Mouse (Mus musculus): ENCODE data around the gene Tmem268. TPM values are rescaled to one million over a fixed set of nuclear protein-coding genes. Genes with fewer than 3 reads are reported as not detected.

Gene Tmem268
- 3.7 and 3.8 TPM in 2 replicates for polyA plus RNA-seq (2015; fragmentation: Nextera tagmentation; extraction: Ambion mirVana)

DNA sequence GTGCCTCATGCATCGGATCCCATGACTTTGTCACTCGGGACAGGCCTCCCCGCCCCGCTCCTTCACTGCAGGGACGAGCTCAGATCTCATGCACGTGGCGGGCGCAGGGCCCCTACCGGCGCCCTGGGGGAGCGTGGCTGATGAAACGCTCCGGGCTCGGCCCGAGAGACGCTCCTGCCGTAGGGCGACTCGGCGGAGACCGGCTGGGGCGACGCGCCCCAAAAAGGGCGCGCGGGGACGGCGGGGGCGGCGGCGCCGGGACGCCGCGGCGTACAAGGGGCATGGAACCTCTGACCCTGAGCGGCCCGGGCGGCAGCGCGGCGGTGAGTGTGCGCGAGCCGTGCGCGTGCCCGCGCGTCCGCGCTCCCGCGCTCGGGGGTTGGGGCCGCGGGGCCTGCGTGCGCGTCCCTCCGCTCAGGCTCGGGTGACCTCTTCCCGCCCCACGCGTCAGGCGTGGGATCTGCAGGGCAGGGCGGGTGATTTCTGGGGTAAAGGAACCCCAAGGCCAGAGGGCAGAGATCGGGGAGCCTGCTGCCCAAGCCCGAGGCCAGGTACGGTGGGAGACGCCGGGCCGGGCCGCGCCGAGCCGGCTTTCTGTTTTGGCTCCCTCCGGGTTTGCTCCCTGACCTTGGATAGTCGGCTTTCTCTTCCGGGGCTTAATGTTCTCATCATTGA, at the start of gene Tmem268:
TSS of gene Tmem268 (plus strand) at position 375 of the 675 bp plus-strand sequence.
- under 1% methylated on average over 71 of the region's 81 CpGs for WGBS

DNA sequence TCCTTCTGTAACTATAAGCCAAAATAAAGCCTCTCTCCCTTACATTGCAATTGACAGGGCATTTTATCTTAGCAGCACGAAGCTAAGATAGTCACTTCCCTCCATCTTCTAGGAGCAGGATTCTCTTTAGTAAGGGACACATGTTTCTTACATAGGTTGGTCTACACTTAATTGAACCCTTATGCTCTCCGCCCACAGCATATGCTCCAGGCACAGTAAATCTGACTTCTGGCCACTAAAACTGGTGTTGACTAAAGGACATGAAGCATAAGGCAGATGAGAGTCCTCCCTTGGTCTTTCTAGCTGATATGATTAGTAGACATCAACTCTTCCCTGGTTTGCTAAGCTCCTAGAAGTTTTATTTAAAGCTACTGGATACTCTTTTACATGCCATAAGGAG, 45.7 kb upstream of the Tmem268 start:
- Histone ChIP-seq H3K9me3 (no peaks in the 10 kb centered on the region), H3K36me3 (no peaks in the 10 kb centered on the region), H3K27me3 (no peaks in the 10 kb centered on the region), H3K4me3 (no peak overlapping the region), H3K4me2 (no peak overlapping the region), H3K27ac (replicated peaks) (no peak overlapping the region), H3K9ac (no peak overlapping the region), H3K4me1 (replicated peaks) (no peaks in the 10 kb centered on the region)
- no peak for ATAC-seq (ENCODE audit: low read depth)
- 86% methylated on average over 2 of the region's 2 CpGs for WGBS

More for the DNA sequence above, at the start of gene Tmem268:
- peak within 1 kb of the TSS; percentile 82 for H3K9ac ChIP-seq
- no peaks in the 10 kb centered on the region for H3K9me3 ChIP-seq
- peak within 1 kb of the TSS; percentile 78 for H3K4me2 ChIP-seq
- H3K4me3 ChIP-seq = peak within 1 kb of the TSS; percentile 63
- H3K4me1 ChIP-seq (replicated peaks) = peaks cover 32% of the 10 kb centered on the region
- H3K27me3 ChIP-seq = no peaks in the 10 kb centered on the region
- no peak within 1 kb of the TSS for H3K27ac ChIP-seq (replicated peaks)
- no peaks in the 10 kb centered on the region; the same call in 1 of the 2 replicates for H3K36me3 ChIP-seq
- peak; percentile 70 for ATAC-seq (ENCODE audit: low read depth)

DNA sequence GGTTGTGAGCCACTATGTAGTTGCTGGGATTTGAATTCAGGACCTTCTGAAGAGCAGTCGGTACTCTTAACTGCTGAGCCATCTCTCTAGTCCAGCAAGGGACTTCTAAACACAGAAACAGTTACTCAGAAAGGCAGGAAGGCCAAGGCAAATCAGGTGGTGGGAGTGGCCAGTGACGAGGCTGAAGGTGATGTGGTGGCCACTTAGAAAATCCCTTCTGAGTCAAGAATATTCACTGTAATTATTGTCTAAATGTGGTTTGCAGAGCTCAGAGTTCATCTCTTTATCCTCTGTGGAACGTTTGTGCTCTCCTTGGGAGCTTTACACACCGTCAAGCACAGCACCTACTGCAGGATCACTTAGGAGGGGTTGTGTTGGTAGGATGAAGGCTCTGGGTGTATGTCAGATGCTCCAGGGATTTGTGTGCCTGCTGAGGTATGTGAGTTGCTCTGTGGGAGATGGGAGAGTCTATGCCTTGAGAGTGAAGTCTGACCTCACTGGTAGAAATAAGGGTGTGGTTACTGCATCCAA, 44.1 kb upstream of the Tmem268 start:
- H3K9me3 ChIP-seq = no peaks in the 10 kb centered on the region
- no peak for ATAC-seq (ENCODE audit: low read depth)
- H3K27me3 ChIP-seq = no peaks in the 10 kb centered on the region
- no peak overlapping the region for H3K9ac ChIP-seq
- H3K36me3 ChIP-seq = no peaks in the 10 kb centered on the region
- no peak overlapping the region for H3K27ac ChIP-seq (replicated peaks)
- no peaks in the 10 kb centered on the region for H3K4me1 ChIP-seq (replicated peaks)
- H3K4me3 ChIP-seq = no peak overlapping the region
- WGBS = 80% methylated on average over 4 of the region's 4 CpGs
- no peak overlapping the region for H3K4me2 ChIP-seq

DNA sequence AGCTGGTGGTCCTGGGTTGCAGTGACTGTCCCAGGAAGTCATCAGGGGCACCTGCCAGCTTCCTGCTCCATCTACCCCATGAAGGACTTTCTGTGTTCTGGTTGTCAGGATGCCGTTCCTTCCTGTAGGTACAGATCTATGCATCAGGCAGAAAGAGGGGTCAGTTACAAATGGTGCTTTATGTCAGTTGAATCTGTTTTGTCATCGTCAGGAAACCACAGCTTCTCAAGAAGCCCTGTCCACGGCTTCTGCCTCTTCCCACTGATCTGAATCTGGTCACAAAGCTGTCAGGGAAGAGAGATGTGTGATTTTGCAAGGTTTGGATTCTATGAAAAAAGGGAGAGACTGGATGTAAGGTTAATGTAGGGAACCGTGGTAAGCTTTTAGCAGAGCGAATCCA, 43.6 kb upstream of the Tmem268 start:
- H3K27me3 ChIP-seq = no peaks in the 10 kb centered on the region
- ATAC-seq (ENCODE audit: low read depth) = no peak
- no peaks in the 10 kb centered on the region for H3K4me1 ChIP-seq (replicated peaks)
- H3K4me2 ChIP-seq = no peak overlapping the region
- no peaks in the 10 kb centered on the region for H3K9me3 ChIP-seq
- H3K9ac ChIP-seq = no peak overlapping the region
- no peaks in the 10 kb centered on the region for H3K36me3 ChIP-seq
- H3K27ac ChIP-seq (replicated peaks) = no peak overlapping the region
- WGBS = 89% methylated on average over 5 of the region's 5 CpGs
- H3K4me3 ChIP-seq = no peak overlapping the region

DNA sequence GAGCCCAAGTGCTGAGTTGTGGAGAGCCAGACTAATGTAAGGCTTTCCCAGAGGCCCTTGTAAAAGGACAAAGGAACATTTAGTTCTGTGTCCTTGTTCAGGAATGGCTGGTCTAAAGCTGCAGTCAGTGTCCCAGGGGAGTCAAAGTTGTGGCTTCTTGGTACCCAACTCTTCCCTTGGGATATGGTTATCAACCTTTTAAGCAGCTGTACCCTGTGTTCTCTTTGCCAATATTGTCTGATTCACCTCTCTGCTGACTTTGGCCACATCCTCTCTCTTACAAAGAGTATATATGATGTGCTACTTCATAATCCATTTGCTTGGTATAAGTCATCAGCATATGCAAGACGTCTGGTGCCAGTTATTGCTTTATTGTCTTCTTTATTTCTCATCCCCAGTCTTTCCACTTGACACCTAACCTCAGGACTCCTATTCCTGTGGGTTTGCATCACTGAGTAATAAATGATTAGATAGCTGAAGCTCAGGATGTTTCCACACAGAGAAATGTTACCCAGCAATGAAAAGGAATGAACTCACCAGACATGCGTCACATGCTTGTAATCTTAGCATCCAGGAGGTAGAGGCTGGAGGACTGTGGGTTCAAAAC, 36.7 kb upstream of the Tmem268 start:
- H3K4me2 ChIP-seq = no peak overlapping the region

DNA sequence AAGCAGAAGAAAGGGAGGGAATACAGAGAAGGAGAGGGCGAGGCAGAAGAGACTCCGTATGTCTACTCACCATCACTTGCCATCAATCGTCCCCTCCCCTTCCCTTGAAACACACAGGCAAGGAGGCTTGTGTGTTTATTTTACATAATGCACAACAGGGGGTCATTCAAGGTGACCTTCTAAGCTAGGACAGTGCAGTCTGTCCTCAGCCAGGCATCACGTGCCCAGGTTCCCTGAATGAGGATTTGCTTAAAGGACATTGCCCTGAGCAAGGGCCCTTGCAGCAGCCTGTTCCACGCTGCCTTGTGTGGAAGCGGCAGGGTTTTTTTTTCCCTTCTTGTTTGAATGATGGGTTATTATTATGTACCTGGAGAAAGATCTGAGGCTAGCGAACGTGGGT, 33.1 kb upstream of the Tmem268 start:
- Histone ChIP-seq H3K36me3 (no peaks in the 10 kb centered on the region), H3K4me2 (no peak overlapping the region), H3K27ac (replicated peaks) (no peak overlapping the region), H3K9ac (no peak overlapping the region), H3K4me1 (replicated peaks) (no peaks in the 10 kb centered on the region), H3K27me3 (no peaks in the 10 kb centered on the region), H3K9me3 (no peaks in the 10 kb centered on the region), H3K4me3 (no peak overlapping the region)
- no peak for ATAC-seq (ENCODE audit: low read depth)
- 74% methylated on average over 8 of the region's 8 CpGs for WGBS

More for the DNA sequence above, 36.7 kb upstream of the Tmem268 start:
- no peaks in the 10 kb centered on the region for H3K27me3 ChIP-seq
- H3K4me3 ChIP-seq = no peak overlapping the region
- H3K36me3 ChIP-seq = no peaks in the 10 kb centered on the region
- H3K4me1 ChIP-seq (replicated peaks) = no peaks in the 10 kb centered on the region
- ATAC-seq (ENCODE audit: low read depth) = no peak
- 83% methylated on average over 2 of the region's 2 CpGs for WGBS
- no peak overlapping the region for H3K27ac ChIP-seq (replicated peaks)
- H3K9me3 ChIP-seq = no peaks in the 10 kb centered on the region
- H3K9ac ChIP-seq = no peak overlapping the region

DNA sequence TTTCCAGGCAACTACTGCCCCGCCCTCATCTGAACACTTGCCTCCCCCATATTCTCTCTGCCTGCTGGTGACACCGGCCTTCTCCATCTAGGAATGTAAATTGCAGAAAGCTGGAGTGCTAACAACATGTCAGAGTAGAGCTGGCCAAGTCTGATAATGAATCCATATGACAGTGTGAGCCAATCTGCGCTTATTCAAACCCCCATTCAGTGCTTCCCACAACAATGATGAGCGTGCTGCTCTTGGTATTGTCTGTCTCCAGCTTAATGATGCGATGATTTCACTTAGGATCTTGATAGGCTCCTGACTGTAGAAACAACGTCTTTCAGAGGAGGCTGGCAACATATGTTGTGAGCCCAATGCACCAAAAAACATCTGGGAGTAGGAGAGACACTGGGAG, 29.6 kb upstream of the Tmem268 start:
- no peak overlapping the region for H3K27ac ChIP-seq (replicated peaks)
- H3K36me3 ChIP-seq = no peaks in the 10 kb centered on the region
- H3K4me3 ChIP-seq = no peak overlapping the region
- no peak overlapping the region for H3K9ac ChIP-seq
- WGBS = 65% methylated on average over 6 of the region's 6 CpGs
- no peaks in the 10 kb centered on the region for H3K27me3 ChIP-seq
- no peak for ATAC-seq (ENCODE audit: low read depth)
- no peaks in the 10 kb centered on the region for H3K4me1 ChIP-seq (replicated peaks)
- H3K4me2 ChIP-seq = no peak overlapping the region
- H3K9me3 ChIP-seq = no peaks in the 10 kb centered on the region

DNA sequence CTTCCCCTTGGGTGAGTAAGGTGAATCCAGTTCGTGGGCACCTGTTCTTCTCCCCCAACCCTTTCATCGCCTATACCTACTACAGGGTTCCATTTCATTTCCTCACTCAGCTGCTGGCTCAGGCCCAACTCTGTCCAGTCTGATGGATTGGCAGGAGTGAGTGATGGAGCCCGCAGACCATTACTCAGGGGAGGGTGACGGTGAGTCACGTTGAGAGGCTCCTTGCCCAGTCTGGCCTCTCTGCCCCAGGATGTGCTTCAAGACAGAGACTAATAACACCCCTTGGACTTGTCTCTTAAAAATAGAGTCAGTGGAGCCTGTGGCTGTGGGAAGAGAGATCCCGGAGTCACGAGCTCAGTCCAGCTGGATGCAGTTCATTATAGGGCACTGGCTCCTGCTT, 28.2 kb upstream of the Tmem268 start:
- no peaks in the 10 kb centered on the region for H3K27me3 ChIP-seq
- no peaks in the 10 kb centered on the region for H3K4me1 ChIP-seq (replicated peaks)
- no peak overlapping the region for H3K4me3 ChIP-seq
- no peak overlapping the region for H3K9ac ChIP-seq
- WGBS = 72% methylated on average over 7 of the region's 7 CpGs
- H3K36me3 ChIP-seq = no peaks in the 10 kb centered on the region
- H3K27ac ChIP-seq (replicated peaks) = no peak overlapping the region
- ATAC-seq (ENCODE audit: low read depth) = no peak
- no peak overlapping the region for H3K4me2 ChIP-seq
- H3K9me3 ChIP-seq = no peaks in the 10 kb centered on the region

DNA sequence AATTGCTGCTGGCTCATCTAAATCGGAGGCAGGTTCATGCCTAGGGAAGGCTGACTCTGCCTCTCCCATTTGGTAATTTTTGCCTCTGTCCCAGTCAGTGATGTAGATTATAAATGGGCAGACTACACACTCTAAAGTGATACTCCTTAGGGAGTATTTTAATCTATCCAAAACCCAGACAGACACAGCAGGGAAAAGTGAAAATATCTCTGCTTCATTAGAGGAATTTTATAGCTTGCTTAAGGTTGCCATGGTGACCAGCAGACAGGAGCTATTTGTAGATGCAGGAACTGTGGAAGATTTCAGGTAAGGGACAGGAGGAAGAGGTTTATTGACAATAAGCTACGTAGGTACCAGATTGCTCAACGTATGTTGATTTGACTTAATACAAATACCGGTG, 21.0 kb upstream of the Tmem268 start:
- Histone ChIP-seq H3K4me3 (no peak overlapping the region), H3K27me3 (no peaks in the 10 kb centered on the region), H3K36me3 (no peaks in the 10 kb centered on the region), H3K9me3 (no peaks in the 10 kb centered on the region), H3K4me2 (no peak overlapping the region), H3K4me1 (replicated peaks) (peaks cover 9% of the 10 kb centered on the region; the same call in 1 of the 2 replicates), H3K9ac (no peak overlapping the region), H3K27ac (replicated peaks) (no peak overlapping the region)
- 78% methylated on average over 4 of the region's 4 CpGs for WGBS
- ATAC-seq (ENCODE audit: low read depth) = no peak

DNA sequence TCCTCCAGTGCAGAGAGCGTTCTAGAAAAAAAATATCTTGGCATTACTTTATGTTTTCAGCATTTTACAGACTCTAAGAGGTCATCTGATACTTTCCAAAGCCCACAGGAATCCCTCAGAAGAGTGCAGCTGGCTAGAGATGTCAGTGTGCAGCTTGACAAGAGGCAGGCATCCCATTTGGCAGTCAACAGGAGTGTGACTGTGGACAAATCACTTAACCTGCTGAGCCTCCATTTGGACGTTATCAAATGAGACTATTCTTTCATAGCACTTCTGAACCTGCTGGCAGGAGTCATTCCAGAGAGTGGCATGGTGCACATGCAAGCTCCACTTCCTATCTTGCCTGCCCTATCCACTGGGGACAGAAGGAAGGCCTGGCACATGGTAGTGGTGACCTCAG, 16.4 kb upstream of the Tmem268 start:
- 69% methylated on average over 2 of the region's 2 CpGs for WGBS
- H3K4me2 ChIP-seq = no peak overlapping the region
- H3K4me1 ChIP-seq (replicated peaks) = peaks cover 34% of the 10 kb centered on the region
- H3K4me3 ChIP-seq = no peak overlapping the region
- no peak overlapping the region for H3K27ac ChIP-seq (replicated peaks)
- H3K9ac ChIP-seq = no peak overlapping the region
- no peaks in the 10 kb centered on the region for H3K27me3 ChIP-seq
- ATAC-seq (ENCODE audit: low read depth) = no peak
- H3K36me3 ChIP-seq = no peaks in the 10 kb centered on the region
- H3K9me3 ChIP-seq = no peaks in the 10 kb centered on the region

DNA sequence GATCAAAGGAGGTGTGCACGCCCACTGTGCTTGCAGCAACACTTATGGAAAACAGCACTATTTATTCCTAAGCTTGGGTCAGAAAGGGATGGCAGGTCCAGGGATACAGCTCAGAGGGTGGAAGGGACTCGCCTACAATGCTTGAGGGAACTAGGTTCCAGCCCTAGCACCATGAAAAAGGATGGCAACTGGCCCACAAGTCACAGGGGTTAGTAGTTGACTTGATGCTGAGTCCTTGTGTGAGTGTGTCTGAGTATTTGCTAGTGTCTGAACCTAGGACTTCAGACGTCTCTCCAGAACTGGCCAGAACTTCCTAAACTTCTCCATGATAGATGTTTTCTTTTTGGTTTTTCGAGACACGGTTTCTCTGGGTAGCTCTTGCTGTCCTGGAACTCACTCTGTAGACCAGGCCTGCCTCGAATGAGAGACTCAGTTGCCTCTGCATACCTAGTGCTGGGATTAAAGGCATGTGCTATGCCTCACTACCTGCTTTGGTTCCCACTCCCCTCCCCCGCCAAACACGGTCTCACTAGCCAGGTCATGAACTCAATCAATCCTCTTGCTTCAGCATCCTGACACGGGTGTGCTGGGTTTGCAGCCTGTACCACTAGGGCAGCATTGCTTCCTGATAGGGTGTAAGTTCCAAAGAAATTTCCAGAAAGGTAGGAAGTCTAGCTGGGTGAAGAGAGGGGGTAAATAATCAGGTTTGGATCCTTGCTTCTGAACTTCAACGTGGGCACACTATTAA, 14.7 kb upstream of the Tmem268 start:
- H3K36me3 ChIP-seq = peaks cover 11% of the 10 kb centered on the region
- H3K4me1 ChIP-seq (replicated peaks) = peaks cover 37% of the 10 kb centered on the region
- H3K27me3 ChIP-seq = no peaks in the 10 kb centered on the region
- H3K4me3 ChIP-seq = peak overlapping the region; percentile 88
- peak overlapping the region; percentile 88 for H3K27ac ChIP-seq (replicated peaks)
- peak overlapping the region; percentile 83 for H3K4me2 ChIP-seq
- ATAC-seq (ENCODE audit: low read depth) = peak; percentile 68
- peak overlapping the region; percentile 6; the same call in 1 of the 2 replicates for H3K9ac ChIP-seq
- WGBS = 55% methylated on average over 10 of the region's 10 CpGs
- no peaks in the 10 kb centered on the region for H3K9me3 ChIP-seq
